Mouse (Mus musculus) activated CD4-positive, CD25-positive, alpha-beta regulatory T cell, adult 4 months (primary cell): ENCODE results near the gene Kcnn1. TPM values are rescaled to one million over a fixed set of nuclear protein-coding genes. Genes with fewer than 3 reads are reported as not detected.
A peak's percentile ranks its signal among the peaks of the same experiment; 100 is the strongest.
"Not testable (repeated sequence)": the region's sequence is repeated elsewhere in the genome, so short reads cannot be mapped to it uniquely, and the experiment has no call there.

ENCODE experiments used
- ATAC-seq: one replicate; pipeline ENCODE4 v1.8.0; 2017
- polyA plus RNA-seq, 2 experiments: library from polyadenylated mRNA; unstranded; fragments of 100-300 nt; shearing (Covaris generic); gene quantifications; one replicate each; pipeline ENCODE4 v1.2.1; 2017

Kcnn1 gene
- polyA plus RNA-seq, 2 experiments from 2014 or later, result not detected

- peak; percentile 88 for ATAC-seq
Observed at GRCm38 (mm10) chr8:70839408-70840351, 23.4 kb downstream of the Kcnn1 start, which contains the start of gene Arrdc2. Gene Arrdc2 (minus strand): TSS chr8:70839720.

GRCm38 (mm10) chr8:70838654-70839407, 24.2 kb downstream of the Kcnn1 start:
- peak; percentile 11 for ATAC-seq

- no peak for ATAC-seq
Observed at GRCm38 (mm10) chr8:70836666-70837065, 26.4 kb downstream of the Kcnn1 start.

- ATAC-seq, result no peak
Observed at GRCm38 (mm10) chr8:70834071-70834470, 29.0 kb downstream of the Kcnn1 start.

- ATAC-seq, result no peak
Observed at GRCm38 (mm10) chr8:70833520-70833919, 29.5 kb downstream of the Kcnn1 start.

- ATAC-seq, result peak; percentile 93
Observed at GRCm38 (mm10) chr8:70833018-70833482, 30.0 kb downstream of the Kcnn1 start.

GRCm38 (mm10) chr8:70832371-70832770, 30.7 kb downstream of the Kcnn1 start:
- no peak for ATAC-seq

- ATAC-seq, result no peak
Observed at GRCm38 (mm10) chr8:70831517-70831916, 31.5 kb downstream of the Kcnn1 start.

- no peak for ATAC-seq
Observed at GRCm38 (mm10) chr8:70827796-70828195, 35.3 kb downstream of the Kcnn1 start.

GRCm38 (mm10) chr8:70827010-70827409, 36.0 kb downstream of the Kcnn1 start:
- ATAC-seq, result no peak

- no peak for ATAC-seq
Observed at GRCm38 (mm10) chr8:70825816-70826215, 37.2 kb downstream of the Kcnn1 start.

GRCm38 (mm10) chr8:70823802-70824201, 39.3 kb downstream of the Kcnn1 start:
- ATAC-seq, result no peak

- ATAC-seq, result not testable (repeated sequence)
Observed at GRCm38 (mm10) chr8:70822594-70822993, 40.5 kb downstream of the Kcnn1 start.

GRCm38 (mm10) chr8:70821992-70822391, 41.1 kb downstream of the Kcnn1 start:
- ATAC-seq, result no peak

GRCm38 (mm10) chr8:70821399-70821962, 41.6 kb downstream of the Kcnn1 start:
- ATAC-seq, result no peak

GRCm38 (mm10) chr8:70820101-70820935, 42.7 kb downstream of the Kcnn1 start:
- no peak for ATAC-seq

- ATAC-seq, result no peak
Observed at GRCm38 (mm10) chr8:70816679-70817078, 46.4 kb downstream of the Kcnn1 start.

- ATAC-seq, result no peak
Observed at GRCm38 (mm10) chr8:70812885-70813284, 50.2 kb downstream of the Kcnn1 start.

GRCm38 (mm10) chr8:70812055-70812454, 51.0 kb downstream of the Kcnn1 start:
- ATAC-seq, result no peak

GRCm38 (mm10) chr8:70810962-70811680, 51.9 kb downstream of the Kcnn1 start:
- no peak for ATAC-seq

GRCm38 (mm10) chr8:70808955-70809701, 53.9 kb downstream of the Kcnn1 start:
- ATAC-seq, result no peak
